Mouse (Mus musculus) CH12.LX (cell line): Measurements from ENCODE around the gene Arvcf. TPM values are rescaled to one million over a fixed set of nuclear protein-coding genes. Genes with fewer than 3 reads are reported as not detected.

ENCODE experiments used
- DNase-seq: peaks from one replicate; pipeline ENCODE4 v3.0.0-alpha.2; 2013; ENCODE audit errors: extremely low read depth
- H3K27ac ChIP-seq: 2 replicates; pipeline ENCODE4 v1.5.1; 2012; ENCODE audit warnings: low read depth, mild to moderate bottlenecking, control low read depth, moderate library complexity; ENCODE audit not compliant: insufficient read depth
- H3K27me3 ChIP-seq: replicated peaks from 2 replicates; pipeline ENCODE3; 2012; ENCODE audit warnings: inconsistent platforms
- H3K36me3 ChIP-seq, 2 experiments: replicated peaks in 1 of 2; 2 replicates each; pipeline versions ENCODE3 to v1.6.1; 2012; ENCODE audit warnings: inconsistent platforms in 1 of 2, low read length in 1 of 2, mild to moderate bottlenecking in 1 of 2, mixed read lengths in 1 of 2, moderate library complexity in 1 of 2; ENCODE audit not compliant: control insufficient read depth in 1 of 2, insufficient read depth in 1 of 2
- H3K4me1 ChIP-seq, 2 experiments: 2 replicates each; pipeline ENCODE4 v1.6.1; 2012; ENCODE audit warnings: inconsistent platforms in 1 of 2, moderate library complexity in 1 of 2; ENCODE audit not compliant: insufficient read depth in 2 of 2, control insufficient read depth in 1 of 2
- H3K4me2 ChIP-seq: 2 replicates; pipeline ENCODE4 v1.6.1; 2012; ENCODE audit warnings: low read depth, mild to moderate bottlenecking, control low read depth; ENCODE audit not compliant: poor library complexity, insufficient read depth, severe bottlenecking
- H3K4me3 ChIP-seq, 3 experiments: fragments of 150-350 bp in 1 of 3; sonication (generic) in 1 of 3; replicated peaks in 1 of 3; 2 replicates each; pipeline versions ENCODE3 to v1.5.1; 2011 to 2012; ENCODE audit warnings: low read depth in 2 of 3, low read length in 2 of 3, mild to moderate bottlenecking in 2 of 3, moderate library complexity in 2 of 3, control low read depth in 1 of 3, improper control_type of control experiment in 1 of 3, inconsistent platforms in 1 of 3, mixed read lengths in 1 of 3; ENCODE audit not compliant: poor library complexity in 1 of 3
- H3K79me2 ChIP-seq: replicated peaks from 2 replicates; pipeline ENCODE4 v1.6.1; 2012; ENCODE audit warnings: mild to moderate bottlenecking, moderate library complexity; ENCODE audit not compliant: control insufficient read depth, poor library complexity, insufficient read depth, severe bottlenecking; ENCODE audit errors: extremely low read depth
- H3K9ac ChIP-seq: 2 replicates; pipeline ENCODE4 v1.6.1; 2012; ENCODE audit warnings: low read depth, mild to moderate bottlenecking, control low read depth, moderate library complexity; ENCODE audit not compliant: insufficient read depth
- H3K9me3 ChIP-seq: replicated peaks from 2 replicates; pipeline ENCODE3; 2012; ENCODE audit warnings: low read length, inconsistent platforms, mixed read lengths
- BHLHE40 ChIP-seq: IDR thresholded peaks from 2 replicates; pipeline ENCODE4 v1.6.1; 2011; ENCODE audit warnings: mild to moderate bottlenecking, low read depth, low read length, improper control_type of control experiment
- CHD1 ChIP-seq: IDR thresholded peaks from 2 replicates; pipeline ENCODE4 v1.6.1; 2012; ENCODE audit warnings: low read depth, low read length, improper control_type of control experiment, inconsistent platforms
- CHD2 ChIP-seq: IDR thresholded peaks from 2 replicates; pipeline ENCODE4 v1.6.1; 2011; ENCODE audit warnings: low read length, improper control_type of control experiment
- E2F4 ChIP-seq: IDR thresholded peaks from 2 replicates; pipeline ENCODE4 v1.6.1; 2011; ENCODE audit warnings: low read depth, low read length, improper control_type of control experiment; ENCODE audit not compliant: insufficient replicate concordance
- ETS1 ChIP-seq: conservative IDR thresholded peaks from 2 replicates; pipeline ENCODE4 v1.6.1; 2012; ENCODE audit warnings: low read depth, mild to moderate bottlenecking, inconsistent platforms, low read length, improper control_type of control experiment, moderate library complexity
- GABPA ChIP-seq: IDR thresholded peaks from 2 replicates; pipeline ENCODE4 v1.6.1; 2012; ENCODE audit warnings: low read depth, low read length, improper control_type of control experiment, inconsistent platforms; ENCODE audit not compliant: insufficient replicate concordance
- JUN ChIP-seq: IDR thresholded peaks from 2 replicates; pipeline ENCODE4 v1.6.1; 2011; ENCODE audit warnings: low read depth, mild to moderate bottlenecking, low read length, improper control_type of control experiment, moderate library complexity; ENCODE audit not compliant: insufficient read depth
- JUND ChIP-seq: conservative IDR thresholded peaks from 2 replicates; pipeline ENCODE4 v1.6.1; 2011; ENCODE audit warnings: low read depth, low read length, improper control_type of control experiment
- MAZ ChIP-seq: IDR thresholded peaks from 2 replicates; pipeline ENCODE4 v1.6.1; 2012; ENCODE audit warnings: low read depth, mild to moderate bottlenecking, inconsistent platforms, low read length, improper control_type of control experiment, moderate library complexity
- MYC ChIP-seq: IDR thresholded peaks from 2 replicates; pipeline ENCODE4 v1.6.1; 2011; ENCODE audit warnings: low read depth, mild to moderate bottlenecking, improper control_type of control experiment, low read length
- NRF1 ChIP-seq: IDR thresholded peaks from 2 replicates; pipeline ENCODE4 v1.6.1; 2014; ENCODE audit warnings: low read depth, mild to moderate bottlenecking, inconsistent platforms, low read length, improper control_type of control experiment, moderate library complexity
- PAX5 ChIP-seq: IDR thresholded peaks from 2 replicates; pipeline ENCODE4 v1.6.1; 2012; ENCODE audit warnings: low read length, inconsistent platforms, mixed read lengths
- SIN3A ChIP-seq: IDR thresholded peaks from 2 replicates; pipeline ENCODE4 v1.6.1; 2012; ENCODE audit warnings: low read length, improper control_type of control experiment, inconsistent platforms
- SMC3 ChIP-seq: IDR thresholded peaks from 2 replicates; pipeline ENCODE4 v1.6.1; 2011; ENCODE audit warnings: low read depth, low read length, improper control_type of control experiment
- TBP ChIP-seq: conservative IDR thresholded peaks from 2 replicates; pipeline ENCODE4 v1.6.1; 2011; ENCODE audit warnings: low read depth, low read length, improper control_type of control experiment
- TCF12 ChIP-seq: IDR thresholded peaks from 2 replicates; pipeline ENCODE4 v1.6.1; 2014; ENCODE audit warnings: low read depth, mild to moderate bottlenecking, inconsistent platforms, low read length, improper control_type of control experiment
- USF2 ChIP-seq: conservative IDR thresholded peaks from 2 replicates; pipeline ENCODE4 v1.6.1; 2011; ENCODE audit warnings: low read depth, low read length, improper control_type of control experiment
- ZKSCAN1 ChIP-seq: IDR thresholded peaks from 2 replicates; pipeline ENCODE4 v1.6.1; 2012; ENCODE audit warnings: low read depth, inconsistent platforms, low read length, improper control_type of control experiment, borderline replicate concordance
- ZMIZ1 ChIP-seq: IDR thresholded peaks from 2 replicates; pipeline ENCODE4 v1.6.1; 2012; ENCODE audit warnings: low read depth, mild to moderate bottlenecking, inconsistent platforms, low read length, improper control_type of control experiment
- ZNF384 ChIP-seq: IDR thresholded peaks from 2 replicates; pipeline ENCODE4 v1.6.1; 2012; ENCODE audit warnings: low read depth, low read length, improper control_type of control experiment, inconsistent platforms
- dilution Hi-C: fragments of 300-500 bp; cut with MboI; formaldehyde crosslinking; loops from 2 replicates; pipeline ENCODE4 v1.14.3; 2020; ENCODE audit warnings: low sequenced_read_pairs; ENCODE audit not compliant: extremely low pct_unique_long_range_greater_than_20kb, extremely low pct_ligation_motif_present
- in situ Hi-C: fragments of 300-500 bp; cut with MboI; formaldehyde crosslinking; loops from 3 replicates; pipeline ENCODE4 v1.14.3; 2019; ENCODE audit warnings: low sequenced_read_pairs, low pct_ligation_motif_present, low pct_unique_long_range_greater_than_20kb, mixed read lengths
- polyA plus RNA-seq: library from polyadenylated mRNA; unstranded; fragments of >175 nt; gene quantifications from 2 replicates; pipeline ENCODE4 v1.2.1, GENCODE M21; 2012; ENCODE audit warnings: low read depth; ENCODE audit not compliant: insufficient read length
- total RNA-seq, 2 experiments: library from RNA; depleted of rRNA; stranded (reverse); fragments of 300-350 nt in 1 of 2; fragments of >200 nt in 1 of 2; gene quantifications; 2 replicates each; pipeline ENCODE4 v1.2.3; 2012 to 2014

Arvcf gene
- total and polyA plus RNA-seq, 3 experiments = 1.1 to 7.5 (median 3.9) TPM

DNA sequence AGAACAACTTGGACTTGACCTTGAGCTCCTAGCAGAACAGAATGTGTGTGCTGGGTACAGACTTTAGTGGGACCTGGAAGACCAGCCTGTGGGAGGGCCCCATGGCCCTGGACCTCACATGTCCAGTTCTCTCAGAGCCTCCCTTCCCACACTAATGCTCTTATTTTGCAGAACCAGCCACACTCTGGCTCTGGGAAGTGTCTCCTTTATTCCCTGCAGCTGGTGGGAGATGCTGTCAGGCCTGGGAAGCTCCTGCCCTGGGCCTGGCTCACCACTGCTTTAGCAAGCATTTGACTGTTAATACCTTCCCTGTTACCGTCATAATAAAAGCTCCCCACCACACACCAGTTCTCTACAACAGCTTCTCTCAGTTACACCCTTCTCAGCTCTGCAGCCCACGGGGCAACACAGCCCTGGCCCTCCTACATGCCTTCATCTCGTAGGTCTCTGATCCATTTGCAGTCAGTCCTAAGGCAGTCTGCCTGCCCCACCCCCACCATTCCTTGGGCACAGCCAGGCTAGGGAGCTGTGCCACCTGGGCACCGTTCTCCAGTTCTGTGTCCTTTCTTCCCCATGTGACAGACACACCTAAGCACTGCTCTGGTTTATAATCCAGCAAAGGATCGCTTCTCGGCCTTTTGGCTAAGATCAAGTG lies 12.3 kb downstream of the Arvcf start:
- Histone ChIP-seq H3K4me1 (no peaks in the 10 kb centered on the region), H3K27ac (no peak overlapping the region), H3K4me3 (no peak overlapping the region), H3K27me3 (no peaks in the 10 kb centered on the region), H3K36me3 (no peaks in the 10 kb centered on the region), H3K4me2 (no peak overlapping the region), H3K9ac (no peak overlapping the region), H3K9me3 (peaks cover 4% of the 10 kb centered on the region), H3K79me2 (no peaks in the 10 kb centered on the region)
- in situ Hi-C loops = no loop called here
- DNase-seq = no peak
- dilution Hi-C loops = no loop called here
- TF ChIP-seq E2F4 = no peak
- no peak for TF ChIP-seq CHD1
- TF ChIP-seq ETS1 = no peak
- TF ChIP-seq SIN3A = no peak
- TF ChIP-seq JUN = no peak
- TF ChIP-seq ZKSCAN1 = no peak
- TF ChIP-seq SMC3 = no peak
- TF ChIP-seq PAX5 = no peak
- no peak for TF ChIP-seq TBP
- no peak for TF ChIP-seq USF2
- no peak for TF ChIP-seq CHD2
- no peak for TF ChIP-seq ZNF384
- TF ChIP-seq TCF12 = no peak
- no peak for TF ChIP-seq NRF1
- no peak for TF ChIP-seq JUND
- no peak for TF ChIP-seq MYC
- TF ChIP-seq MAZ = no peak
- TF ChIP-seq GABPA = no peak
- no peak for TF ChIP-seq BHLHE40
- TF ChIP-seq ZMIZ1 = no peak

DNA sequence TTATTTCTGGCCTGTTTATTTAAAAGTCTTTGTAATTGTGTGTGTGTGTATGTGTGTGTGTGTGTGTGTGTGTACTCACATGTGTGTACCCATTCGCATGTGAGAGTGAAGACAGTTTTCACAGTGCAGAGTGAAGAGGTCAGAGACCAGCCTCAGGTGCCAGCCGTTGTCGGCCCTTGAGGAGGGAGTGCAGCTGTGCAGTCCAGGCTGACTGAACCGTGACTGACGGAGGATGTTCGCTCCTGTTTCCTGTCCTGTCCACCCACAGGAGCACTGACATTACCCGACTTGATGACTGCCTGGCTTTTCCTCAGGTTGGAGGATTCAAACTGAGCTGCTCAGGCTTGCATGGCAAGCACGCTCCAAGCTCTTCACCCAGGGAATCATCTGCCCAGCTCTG lies 15.0 kb downstream of the Arvcf start:
- Histone ChIP-seq H3K79me2 (no peaks in the 10 kb centered on the region), H3K9ac (no peak overlapping the region), H3K9me3 (peaks cover 4% of the 10 kb centered on the region), H3K4me2 (no peak overlapping the region), H3K27ac (no peak overlapping the region), H3K4me3 (no peak overlapping the region), H3K36me3 (no peaks in the 10 kb centered on the region), H3K4me1 (no peaks in the 10 kb centered on the region), H3K27me3 (no peaks in the 10 kb centered on the region)
- DNase-seq = no peak
- in situ Hi-C loops = no loop called here
- dilution Hi-C loops = no loop called here
- TF ChIP-seq PAX5 (no peak), NRF1 (no peak)
